Mouse (Mus musculus): ENCODE measurements around the gene Slc38a3.

DNA sequence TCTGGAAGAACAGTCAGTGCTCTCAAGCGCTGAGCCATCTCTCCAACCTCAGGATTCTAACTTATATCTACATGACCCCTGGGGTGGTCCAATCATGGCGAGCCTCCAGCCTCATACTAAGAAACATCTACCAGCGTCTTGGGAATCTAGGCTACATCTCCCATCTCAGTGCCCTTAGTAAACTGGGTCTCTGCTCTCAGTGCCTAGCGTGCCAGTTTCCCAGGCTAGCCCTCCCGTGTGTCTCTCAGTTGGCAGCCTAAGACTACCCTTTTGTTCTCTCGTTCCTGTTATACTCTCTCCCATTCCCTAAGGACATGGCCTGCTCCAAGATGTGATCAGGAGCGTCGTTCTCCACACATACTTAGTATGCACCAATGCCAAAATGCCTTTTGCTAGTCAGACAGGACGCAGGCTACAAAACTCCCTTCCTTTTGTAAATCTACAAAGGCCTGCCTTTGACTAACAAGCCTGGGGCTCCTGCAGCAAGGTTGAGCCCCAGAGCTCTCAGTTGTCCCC lies 38.0 kb downstream of the Slc38a3 start:
- TF ChIP-seq CTCF (IDR thresholded peaks at IDR 0.05; ENCODE audit: insufficient read depth, low read depth, low read length), result no peak
- no peak for TF ChIP-seq POLR2A (IDR thresholded peaks at IDR 0.05; ENCODE audit: insufficient read depth, low read depth, low read length)
